Mouse (Mus musculus) fat pad, adult 2 months (tissue): Measurements from ENCODE around the gene Coro2a.
"Not testable (repeated sequence)": the region's sequence is repeated elsewhere in the genome, so short reads cannot be mapped to it uniquely, and the experiment has no call there.

Experiments used
- DNase-seq: peaks from one replicate; pipeline ENCODE4 v3.0.0-alpha.2; 2011; ENCODE audit warnings: low read depth, low spot score; ENCODE audit errors: extremely low read depth

Coro2a gene

GRCm38 (mm10) chr4:46601844-46602423, at the start of gene Coro2a:
Gene Coro2a, minus strand, starts transcription at chr4:46602202.
- DNase-seq: no peak

- peak; percentile 51 for DNase-seq
Measured at GRCm38 (mm10) chr4:46650086-46650753, 48.2 kb upstream of the Coro2a start, which contains the start of gene Tbc1d2. Gene Tbc1d2, minus strand, starts transcription at chr4:46650209.

GRCm38 (mm10) chr4:46649161-46649560, 47.2 kb upstream of the Coro2a start:
- peak; percentile 54 for DNase-seq

GRCm38 (mm10) chr4:46643676-46644112, 41.7 kb upstream of the Coro2a start:
- no peak for DNase-seq

GRCm38 (mm10) chr4:46642924-46643675, 41.1 kb upstream of the Coro2a start:
- DNase-seq: no peak

- DNase-seq: no peak
Measured at GRCm38 (mm10) chr4:46641283-46641682, 39.3 kb upstream of the Coro2a start.

GRCm38 (mm10) chr4:46639866-46640265, 37.9 kb upstream of the Coro2a start:
- no peak for DNase-seq

GRCm38 (mm10) chr4:46637250-46637649, 35.2 kb upstream of the Coro2a start:
- not testable (repeated sequence) for DNase-seq

GRCm38 (mm10) chr4:46635702-46636430, 33.9 kb upstream of the Coro2a start:
- DNase-seq: no peak

- DNase-seq: no peak
Measured at GRCm38 (mm10) chr4:46634881-46635280, 32.9 kb upstream of the Coro2a start.

GRCm38 (mm10) chr4:46633565-46633964, 31.6 kb upstream of the Coro2a start:
- not testable (repeated sequence) for DNase-seq

- no peak for DNase-seq
Measured at GRCm38 (mm10) chr4:46632465-46632864, 30.5 kb upstream of the Coro2a start.

- DNase-seq: no peak
Measured at GRCm38 (mm10) chr4:46630390-46630789, 28.4 kb upstream of the Coro2a start.

- no peak for DNase-seq
Measured at GRCm38 (mm10) chr4:46628873-46629272, 26.9 kb upstream of the Coro2a start.

- DNase-seq: no peak
Measured at GRCm38 (mm10) chr4:46628081-46628480, 26.1 kb upstream of the Coro2a start.

- DNase-seq: no peak
Measured at GRCm38 (mm10) chr4:46625101-46625500, 23.1 kb upstream of the Coro2a start.

GRCm38 (mm10) chr4:46623007-46623406, 21.0 kb upstream of the Coro2a start:
- no peak for DNase-seq

GRCm38 (mm10) chr4:46620946-46621345, 18.9 kb upstream of the Coro2a start:
- no peak for DNase-seq

GRCm38 (mm10) chr4:46620330-46620729, 18.3 kb upstream of the Coro2a start:
- no peak for DNase-seq

- DNase-seq: no peak
Measured at GRCm38 (mm10) chr4:46618196-46618817, 16.3 kb upstream of the Coro2a start.

GRCm38 (mm10) chr4:46617408-46617807, 15.4 kb upstream of the Coro2a start:
- DNase-seq: no peak
